Mouse (Mus musculus) forebrain, embryonic 15.5 days (tissue): Measurements from ENCODE around the gene Clcn1. TPM values are rescaled to one million over a fixed set of nuclear protein-coding genes. Genes with fewer than 3 reads are reported as not detected.
A peak's percentile ranks its signal among the peaks of the same experiment; 100 is the strongest.

Experiments
- ATAC-seq: fragments of 200-750 bp; cut with Nextera tagmentation; replicated peaks from 2 replicates; pipeline ENCODE4 v1.8.0; 2017; ENCODE audit warnings: mild to moderate bottlenecking, moderate TSS enrichment, moderate library complexity
- H3K27ac ChIP-seq: fragments of 300-500 bp; sonication (generic); replicated peaks from 2 replicates; pipeline ENCODE4 v1.5.1; 2015; ENCODE audit warnings: mild to moderate bottlenecking, inconsistent platforms
- H3K27me3 ChIP-seq: fragments of 300-500 bp; sonication (generic); 2 replicates; pipeline ENCODE4 v1.6.1; 2015; ENCODE audit warnings: inconsistent platforms
- H3K36me3 ChIP-seq: fragments of 300-500 bp; sonication (generic); 2 replicates; pipeline ENCODE4 v1.6.1; 2015; ENCODE audit warnings: mild to moderate bottlenecking, inconsistent platforms
- H3K4me1 ChIP-seq: fragments of 300-500 bp; sonication (generic); 2 replicates; pipeline ENCODE4 v1.6.1; 2015; ENCODE audit warnings: inconsistent platforms
- H3K4me2 ChIP-seq: fragments of 300-500 bp; sonication (generic); replicated peaks from 2 replicates; pipeline ENCODE4 v1.6.1; 2015; ENCODE audit warnings: mild to moderate bottlenecking, inconsistent platforms
- H3K4me3 ChIP-seq: fragments of 300-500 bp; sonication (generic); 2 replicates; pipeline ENCODE4 v1.5.1; 2015; ENCODE audit warnings: mild to moderate bottlenecking, inconsistent platforms
- H3K9ac ChIP-seq: fragments of 300-500 bp; sonication (generic); replicated peaks from 2 replicates; pipeline ENCODE4 v1.6.1; 2015; ENCODE audit warnings: mild to moderate bottlenecking, inconsistent platforms
- H3K9me3 ChIP-seq: fragments of 300-500 bp; sonication (generic); 2 replicates; pipeline ENCODE4 v1.6.1; 2016; ENCODE audit warnings: inconsistent platforms
- WGBS: fragments of 180-500 bp; shearing (Covaris S2); methylation state at CpG from one replicate; pipeline ENCODE4 v1.1.7; 2015; ENCODE audit warnings: mixed read lengths; 5-methylcytosine and 5-hydroxymethylcytosine counted together
- polyA plus RNA-seq: library from polyadenylated mRNA; unstranded; fragments of >200 nt; fragmentation: Nextera tagmentation; extraction: Ambion mirVana; gene quantifications from 2 replicates; pipeline ENCODE4 v1.2.1, GENCODE M21; 2015

Clcn1 gene
- polyA plus RNA-seq, 1 experiment from 2014 or later = 2.3 TPM

GRCm38 (mm10) chr6:42343361-42344120 lies 57.1 kb downstream of the Clcn1 start:
- 85% methylated on average over 9 of the region's 9 CpGs for WGBS
- Histone ChIP-seq H3K4me2 (no peak overlapping the region), H3K27me3 (no peaks in the 10 kb centered on the region), H3K9me3 (no peaks in the 10 kb centered on the region), H3K27ac (no peak overlapping the region), H3K4me1 (peaks cover under 1% of the 10 kb centered on the region; the same call in 1 of the 2 replicates), H3K36me3 (no peaks in the 10 kb centered on the region), H3K4me3 (no peak overlapping the region), H3K9ac (no peak overlapping the region)
- ATAC-seq = no peak

- no peak overlapping the region for H3K4me3 ChIP-seq
- WGBS = 88% methylated on average over 1 of the region's 1 CpGs
- no peak for ATAC-seq
- peaks cover 7% of the 10 kb centered on the region; the same call in 1 of the 2 replicates for H3K4me1 ChIP-seq
- H3K36me3 ChIP-seq = no peaks in the 10 kb centered on the region
- no peak overlapping the region for H3K27ac ChIP-seq
- no peak overlapping the region for H3K4me2 ChIP-seq
- H3K9me3 ChIP-seq = no peaks in the 10 kb centered on the region
- H3K9ac ChIP-seq = no peak overlapping the region
- H3K27me3 ChIP-seq = no peaks in the 10 kb centered on the region
These were observed 57.8 kb downstream of the Clcn1 start for GRCm38 (mm10) chr6:42344255-42344654.

DNA sequence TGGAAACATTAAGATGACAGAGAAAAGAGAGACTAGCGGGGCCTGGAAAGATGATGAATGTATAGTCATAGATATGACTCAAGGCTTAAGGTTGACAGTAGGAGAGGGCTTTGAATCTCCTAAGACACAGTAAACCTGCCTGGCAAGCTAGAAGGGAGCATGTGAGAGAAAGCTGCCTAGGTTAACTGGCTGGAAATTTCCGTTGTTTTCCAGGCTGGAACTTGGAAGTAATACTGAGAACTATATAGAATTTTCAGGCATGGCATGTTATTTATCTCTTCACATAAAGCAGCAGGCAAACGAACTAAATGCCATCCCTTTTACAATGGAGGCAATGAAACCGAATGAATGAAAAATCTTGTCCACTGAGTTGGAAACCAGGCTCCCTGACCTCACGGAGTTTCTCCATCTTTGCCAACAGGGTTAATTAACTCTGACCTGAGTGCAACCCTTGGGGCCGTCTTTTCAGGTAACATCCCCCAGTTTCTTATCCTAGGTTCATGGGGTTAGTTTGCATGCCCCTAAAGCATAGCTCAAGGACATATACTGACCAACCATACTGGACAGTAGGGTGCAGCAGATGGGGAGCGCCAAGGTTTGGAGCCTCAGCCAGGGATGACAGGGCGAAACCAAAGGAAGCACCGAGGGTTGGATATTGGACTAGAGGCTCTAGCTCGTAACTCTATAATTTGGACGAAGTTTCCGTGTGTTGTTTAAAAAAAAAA lies 62.0 kb downstream of the Clcn1 start:
- H3K27me3 ChIP-seq = no peaks in the 10 kb centered on the region
- peaks cover 20% of the 10 kb centered on the region for H3K4me1 ChIP-seq
- H3K36me3 ChIP-seq = no peaks in the 10 kb centered on the region
- no peaks in the 10 kb centered on the region for H3K9me3 ChIP-seq
- peak overlapping the region; percentile 89; the same call in 1 of the 2 replicates for H3K4me3 ChIP-seq
- ATAC-seq = no peak
- no peak overlapping the region for H3K27ac ChIP-seq
- peak overlapping the region; percentile 78 for H3K4me2 ChIP-seq
- 31% methylated on average over 12 of the region's 12 CpGs for WGBS
- H3K9ac ChIP-seq = no peak overlapping the region

DNA sequence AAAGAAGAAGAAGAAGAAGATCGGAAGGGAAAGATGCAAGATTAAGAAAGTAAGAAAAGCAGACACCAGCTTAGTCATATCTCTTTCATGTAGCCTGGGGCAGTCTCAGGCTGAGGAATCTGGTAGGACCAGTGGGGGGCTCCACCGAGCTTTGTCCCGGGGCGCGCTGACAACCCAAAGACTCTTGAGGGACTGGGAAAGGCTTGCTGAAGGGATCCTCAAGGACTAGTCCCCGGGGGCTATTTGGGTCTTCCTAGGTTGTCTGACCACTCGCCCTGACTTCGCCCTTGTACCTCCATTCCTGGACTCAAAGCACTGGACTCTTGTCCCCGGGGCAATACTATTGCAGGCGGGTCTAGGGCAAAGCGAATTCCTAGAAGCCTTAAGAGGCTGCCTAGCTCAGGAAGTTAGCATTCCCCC lies 62.5 kb downstream of the Clcn1 start:
- Histone ChIP-seq H3K4me1 (peaks cover 24% of the 10 kb centered on the region), H3K4me2 (peak overlapping the region; percentile 78), H3K27ac (peak overlapping the region; percentile 86), H3K36me3 (no peaks in the 10 kb centered on the region), H3K4me3 (peak overlapping the region; percentile 89), H3K27me3 (no peaks in the 10 kb centered on the region), H3K9ac (peak overlapping the region; percentile 76), H3K9me3 (no peaks in the 10 kb centered on the region)
- peak; percentile 44 for ATAC-seq
- whole genome bisulfite sequencing = under 1% methylated on average over 11 of the region's 11 CpGs

DNA sequence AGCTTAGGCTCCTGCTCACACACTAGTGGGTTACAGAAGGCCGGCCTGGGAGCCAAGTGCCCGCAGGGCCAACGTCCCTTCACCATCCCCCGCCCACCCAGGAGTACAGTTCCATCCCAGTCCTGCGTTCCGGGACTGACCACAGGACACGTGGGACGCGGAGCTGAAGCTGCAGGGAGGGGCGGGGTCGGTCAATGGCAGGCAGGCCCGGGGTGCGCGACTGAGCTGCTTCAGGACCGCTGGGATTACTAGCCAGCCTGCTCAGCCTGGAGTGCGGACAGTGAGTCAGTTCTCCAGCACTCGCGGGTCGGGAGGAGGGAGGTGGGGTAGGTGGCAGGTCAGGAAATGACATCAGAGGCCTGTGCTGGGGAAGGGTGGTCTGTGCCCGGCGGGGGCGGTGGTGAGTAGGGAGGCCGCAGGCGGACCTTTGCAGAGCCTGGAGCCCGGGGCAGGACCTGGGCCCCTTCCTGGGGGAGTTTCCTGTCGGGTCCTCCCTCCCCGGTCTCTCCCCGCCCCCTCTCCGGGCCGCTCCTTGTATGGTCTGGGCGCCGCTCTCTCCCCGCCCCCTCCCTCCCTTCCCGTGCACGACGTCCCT lies 63.0 kb downstream of the Clcn1 start, which contains the start of gene Zyx:
TSS of gene Zyx (plus strand) at position 205 of the 595 bp plus-strand sequence.
- under 1% methylated on average over 27 of the region's 36 CpGs for WGBS
- peak; percentile 89 for ATAC-seq
- peak within 1 kb of the TSS; percentile 78 for H3K4me2 ChIP-seq
- peak within 1 kb of the TSS; percentile 86 for H3K27ac ChIP-seq
- peak within 1 kb of the TSS; percentile 76 for H3K9ac ChIP-seq
- H3K9me3 ChIP-seq = no peaks in the 10 kb centered on the region
- H3K4me3 ChIP-seq = peak within 1 kb of the TSS; percentile 89
- H3K36me3 ChIP-seq = no peaks in the 10 kb centered on the region
- H3K4me1 ChIP-seq = peaks cover 30% of the 10 kb centered on the region
- no peaks in the 10 kb centered on the region for H3K27me3 ChIP-seq

GRCm38 (mm10) chr6:42350021-42350967 lies 63.8 kb downstream of the Clcn1 start:
- WGBS = under 1% methylated on average over 71 of the region's 72 CpGs
- H3K27me3 ChIP-seq = no peaks in the 10 kb centered on the region

GRCm38 (mm10) chr6:42350968-42351775 lies 64.7 kb downstream of the Clcn1 start:
- Histone ChIP-seq H3K27me3 (no peaks in the 10 kb centered on the region), H3K4me2 (peak overlapping the region; percentile 78), H3K36me3 (peaks cover 2% of the 10 kb centered on the region), H3K4me3 (peak overlapping the region; percentile 89), H3K4me1 (peaks cover 30% of the 10 kb centered on the region), H3K9ac (peak overlapping the region; percentile 76), H3K27ac (no peak overlapping the region), H3K9me3 (no peaks in the 10 kb centered on the region)
- peak; percentile 1; the same call in 1 of the 2 replicates for ATAC-seq
- 42% methylated on average over 13 of the region's 13 CpGs for WGBS

More at GRCm38 (mm10) chr6:42350021-42350967, 63.8 kb downstream of the Clcn1 start:
- ATAC-seq = peak; percentile 68
- Histone ChIP-seq H3K9me3 (no peaks in the 10 kb centered on the region), H3K4me3 (peak overlapping the region; percentile 89), H3K4me2 (peak overlapping the region; percentile 78), H3K36me3 (no peaks in the 10 kb centered on the region), H3K27ac (peak overlapping the region; percentile 86), H3K9ac (peak overlapping the region; percentile 76), H3K4me1 (peaks cover 30% of the 10 kb centered on the region)

DNA sequence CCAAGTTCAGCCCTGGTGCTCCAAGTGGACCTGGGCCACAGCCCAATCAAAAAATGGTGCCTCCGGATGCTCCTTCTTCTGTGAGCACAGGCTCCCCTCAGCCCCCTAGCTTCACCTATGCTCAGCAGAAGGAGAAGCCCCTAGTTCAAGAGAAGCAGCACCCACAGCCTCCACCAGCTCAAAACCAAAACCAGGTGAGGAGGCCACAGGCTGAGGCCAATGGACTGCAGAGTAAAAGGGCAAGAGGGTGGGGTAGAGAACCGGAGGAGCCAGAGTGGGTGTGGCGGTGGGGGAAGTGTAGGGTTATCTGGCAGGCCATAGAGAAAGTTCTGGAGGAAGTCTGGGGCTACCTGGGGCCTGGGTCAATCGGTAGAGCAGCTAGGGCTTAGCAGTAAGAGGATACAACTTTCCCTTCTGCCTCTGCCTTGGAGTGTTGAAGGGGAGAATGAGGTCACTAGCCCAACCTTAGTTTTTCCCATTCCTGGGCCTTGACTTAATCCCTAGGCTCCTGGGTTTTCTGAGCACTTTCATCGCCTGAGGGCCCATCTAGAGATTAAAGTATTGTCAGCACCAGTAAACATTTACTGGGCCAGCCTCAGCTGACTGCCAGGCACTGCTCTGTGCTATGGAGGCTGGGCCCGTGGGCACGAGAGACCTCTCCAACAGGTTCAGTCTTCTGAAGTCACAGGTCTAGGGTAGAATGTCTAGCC lies 65.4 kb downstream of the Clcn1 start:
- Histone ChIP-seq H3K36me3 (peaks cover 10% of the 10 kb centered on the region), H3K4me3 (no peak overlapping the region), H3K27me3 (no peaks in the 10 kb centered on the region), H3K9me3 (no peaks in the 10 kb centered on the region), H3K4me1 (peaks cover 30% of the 10 kb centered on the region), H3K27ac (no peak overlapping the region), H3K4me2 (no peak overlapping the region; the same call in 1 of the 2 replicates), H3K9ac (no peak overlapping the region)
- no peak for ATAC-seq
- WGBS = 91% methylated on average over 7 of the region's 7 CpGs

- no peak overlapping the region for H3K4me3 ChIP-seq
- peaks cover 30% of the 10 kb centered on the region for H3K4me1 ChIP-seq
- no peak overlapping the region for H3K9ac ChIP-seq
- H3K27me3 ChIP-seq = no peaks in the 10 kb centered on the region
- H3K36me3 ChIP-seq = peaks cover 12% of the 10 kb centered on the region
- WGBS = 98% methylated on average over 1 of the region's 1 CpGs
- H3K4me2 ChIP-seq = no peak overlapping the region
- no peak overlapping the region for H3K27ac ChIP-seq
- H3K9me3 ChIP-seq = no peaks in the 10 kb centered on the region
- ATAC-seq = no peak
These were observed 66.0 kb downstream of the Clcn1 start for GRCm38 (mm10) chr6:42352486-42352846.

DNA sequence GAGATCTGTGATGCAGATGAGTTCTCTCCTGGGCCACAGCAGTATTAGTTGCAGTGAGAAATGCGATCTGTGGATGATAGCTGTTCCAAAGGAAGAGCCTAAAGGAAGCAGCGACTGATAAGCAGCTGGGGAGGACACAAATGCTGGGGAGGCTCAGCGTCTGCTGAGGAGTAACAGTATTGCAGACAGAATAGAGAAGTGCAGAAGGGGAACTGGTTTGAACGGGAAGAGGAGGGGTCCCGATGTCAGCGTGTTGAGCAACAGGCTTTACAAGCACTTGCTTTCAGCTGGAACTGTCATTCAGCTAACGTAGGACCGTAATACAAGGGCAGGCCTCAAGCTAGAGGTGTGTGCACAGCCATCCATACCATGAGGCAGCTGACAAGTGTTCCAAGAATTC lies 66.7 kb downstream of the Clcn1 start:
- no peaks in the 10 kb centered on the region for H3K9me3 ChIP-seq
- no peak overlapping the region for H3K4me3 ChIP-seq
- H3K4me2 ChIP-seq = no peak overlapping the region
- WGBS = 91% methylated on average over 8 of the region's 8 CpGs
- peaks cover 30% of the 10 kb centered on the region for H3K4me1 ChIP-seq
- no peak overlapping the region for H3K27ac ChIP-seq
- peaks cover 16% of the 10 kb centered on the region for H3K36me3 ChIP-seq
- ATAC-seq = no peak
- H3K27me3 ChIP-seq = no peaks in the 10 kb centered on the region
- H3K9ac ChIP-seq = no peak overlapping the region
